Mouse (Mus musculus) midbrain, embryonic 10.5 days (tissue): ENCODE results near the gene Gnat2. TPM values are rescaled to one million over a fixed set of nuclear protein-coding genes. Genes with fewer than 3 reads are reported as not detected.

Source experiments
- polyA plus RNA-seq: library from polyadenylated mRNA; unstranded; fragments of >200 nt; fragmentation: Nextera tagmentation; extraction: Ambion mirVana; gene quantifications from 2 replicates; pipeline ENCODE4 v1.2.1, GENCODE M21; 2016

Gene Gnat2
- polyA plus RNA-seq, 1 experiment from 2014 or later = 1.5 TPM

Other genes starting within 250 kb of the Gnat2 start
- gene Eps8l3, start 215.6 kb upstream of the Gnat2 start, polyA plus RNA-seq = not detected in 2 replicates
- gene Gstm5, start 197.0 kb upstream of the Gnat2 start, polyA plus RNA-seq = 240 and 243 TPM in 2 replicates
- gene Gstm7, start 161.0 kb upstream of the Gnat2 start, polyA plus RNA-seq = 20.6 and 39.5 TPM in 2 replicates
- gene Gstm6, start 149.0 kb upstream of the Gnat2 start, polyA plus RNA-seq = 13.1 and 13.4 TPM in 2 replicates
- gene Gstm3, start 123.5 kb upstream of the Gnat2 start, polyA plus RNA-seq = not detected in 2 replicates
- gene Gstm2, start 106.3 kb upstream of the Gnat2 start, polyA plus RNA-seq = 11.6 and 12.6 TPM in 2 replicates
- gene Gstm1, start 74.8 kb upstream of the Gnat2 start, polyA plus RNA-seq = 34.1 and 35.0 TPM in 2 replicates
- 12.4 and 14.1 TPM in 2 replicates for gene Gstm4, start 47.9 kb upstream of the Gnat2 start, polyA plus RNA-seq
- 60.0 and 63.8 TPM in 2 replicates for gene Ampd2, start 6.1 kb upstream of the Gnat2 start, polyA plus RNA-seq
- 204 and 211 TPM in 2 replicates for gene Gnai3, start 53.4 kb downstream of the Gnat2 start, polyA plus RNA-seq
- 0.33 and 0.41 TPM in 2 replicates for gene Gpr61, start 62.1 kb downstream of the Gnat2 start, polyA plus RNA-seq
- 4.1 and 4.5 TPM in 2 replicates for gene Amigo1, start 93.5 kb downstream of the Gnat2 start, polyA plus RNA-seq
- 4.9 and 5.0 TPM in 2 replicates for gene Cyb561d1, start 108.4 kb downstream of the Gnat2 start, polyA plus RNA-seq
- 18.1 and 23.5 TPM in 2 replicates for gene Atxn7l2, start 118.1 kb downstream of the Gnat2 start, polyA plus RNA-seq
- gene Sypl2, start 133.9 kb downstream of the Gnat2 start, polyA plus RNA-seq = 0.42 and 0.88 TPM in 2 replicates
- 299 and 349 TPM in 2 replicates for gene Psma5, start 164.1 kb downstream of the Gnat2 start, polyA plus RNA-seq
- gene Sort1, start 191.3 kb downstream of the Gnat2 start, polyA plus RNA-seq = 10.8 and 15.6 TPM in 2 replicates